Mouse (Mus musculus) left cerebral cortex, postnatal 25 days (tissue): ENCODE measurements around the gene Rbfox3. TPM values are rescaled to one million over a fixed set of nuclear protein-coding genes. Genes with fewer than 3 reads are reported as not detected.

ENCODE experiments used
- DNase-seq, 2 experiments: peaks; one replicate each; pipeline ENCODE4 v3.0.0; 2022; ENCODE audit warnings: low spot score in 2 of 2, mixed read lengths in 1 of 2
- intact Hi-C: fragments of 180-260 bp; cut with DNase I; formaldehyde crosslinking; loops from one replicate; pipeline ENCODE4 v1.15.1; 2025
- total RNA-seq, 2 experiments: library from RNA; stranded (reverse); gene quantifications; 2 replicates each; pipeline ENCODE4 v1.2.3; 2021

The Rbfox3 gene
- total RNA-seq, 2 experiments from 2014 or later = 328 to 335 TPM

DNA sequence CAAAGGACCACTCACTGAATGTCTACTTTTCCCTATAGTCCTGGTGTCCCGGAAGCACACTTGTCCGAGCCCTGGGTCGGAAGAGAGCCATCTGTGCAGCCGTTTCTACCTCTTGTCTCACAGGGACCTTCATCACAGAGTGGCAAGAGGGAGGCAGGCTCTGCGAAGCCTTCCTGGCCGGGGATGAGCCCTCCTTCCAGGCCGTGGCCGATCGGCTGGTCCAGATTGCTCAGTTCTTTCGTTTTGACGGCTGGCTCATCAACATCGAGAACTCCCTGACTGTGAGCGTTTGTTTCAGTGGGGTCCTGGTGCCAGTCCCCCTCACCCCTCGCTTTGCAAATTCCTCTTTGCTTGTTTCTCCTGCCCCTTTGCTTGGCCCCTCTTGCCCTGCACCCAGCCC lies 429.6 kb downstream of the Rbfox3 start:
- DNase-seq = no peak
- intact Hi-C loops = no loop called here

DNA sequence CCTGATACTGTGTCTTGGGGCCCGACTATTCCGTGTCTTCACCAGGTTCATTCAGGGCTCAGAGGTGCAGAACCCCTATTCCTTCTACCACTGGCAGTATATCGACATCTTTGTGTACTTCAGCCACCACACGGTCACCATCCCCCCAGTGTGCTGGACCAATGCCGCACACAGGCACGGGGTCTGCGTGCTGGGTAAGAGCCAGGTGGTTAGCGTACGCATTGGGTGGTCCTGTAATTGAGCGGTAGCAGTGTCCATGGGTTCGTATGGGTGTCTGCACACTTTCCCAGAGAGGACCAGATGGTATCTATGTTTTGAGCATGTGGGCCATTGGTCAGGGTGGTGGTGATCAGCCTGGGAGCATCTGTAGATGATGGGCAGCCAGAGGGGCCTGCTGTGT lies 430.2 kb downstream of the Rbfox3 start:
- DNase-seq = no peak
- intact Hi-C loops = no loop called here

DNA sequence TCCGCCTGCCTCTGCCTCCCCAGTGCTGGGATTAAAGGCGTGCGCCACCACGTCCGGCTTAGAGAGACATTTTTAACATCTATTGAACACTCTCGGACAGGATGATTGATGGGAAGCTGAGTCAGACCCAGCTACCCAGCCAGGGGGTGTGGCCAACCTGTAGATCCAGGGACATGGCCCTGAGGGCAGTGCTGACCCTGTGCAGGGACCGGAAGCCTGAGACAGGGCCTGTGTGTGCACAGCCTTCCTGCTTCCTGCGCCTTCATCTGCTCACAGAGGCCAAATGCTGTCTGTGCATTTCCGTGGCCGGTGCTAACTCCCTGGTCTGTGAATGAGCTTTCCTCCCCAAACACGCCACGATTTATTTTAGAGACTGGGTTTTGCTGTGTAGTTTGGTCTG lies 431.6 kb downstream of the Rbfox3 start:
- no peak for DNase-seq
- intact Hi-C loops = no loop called here

DNA sequence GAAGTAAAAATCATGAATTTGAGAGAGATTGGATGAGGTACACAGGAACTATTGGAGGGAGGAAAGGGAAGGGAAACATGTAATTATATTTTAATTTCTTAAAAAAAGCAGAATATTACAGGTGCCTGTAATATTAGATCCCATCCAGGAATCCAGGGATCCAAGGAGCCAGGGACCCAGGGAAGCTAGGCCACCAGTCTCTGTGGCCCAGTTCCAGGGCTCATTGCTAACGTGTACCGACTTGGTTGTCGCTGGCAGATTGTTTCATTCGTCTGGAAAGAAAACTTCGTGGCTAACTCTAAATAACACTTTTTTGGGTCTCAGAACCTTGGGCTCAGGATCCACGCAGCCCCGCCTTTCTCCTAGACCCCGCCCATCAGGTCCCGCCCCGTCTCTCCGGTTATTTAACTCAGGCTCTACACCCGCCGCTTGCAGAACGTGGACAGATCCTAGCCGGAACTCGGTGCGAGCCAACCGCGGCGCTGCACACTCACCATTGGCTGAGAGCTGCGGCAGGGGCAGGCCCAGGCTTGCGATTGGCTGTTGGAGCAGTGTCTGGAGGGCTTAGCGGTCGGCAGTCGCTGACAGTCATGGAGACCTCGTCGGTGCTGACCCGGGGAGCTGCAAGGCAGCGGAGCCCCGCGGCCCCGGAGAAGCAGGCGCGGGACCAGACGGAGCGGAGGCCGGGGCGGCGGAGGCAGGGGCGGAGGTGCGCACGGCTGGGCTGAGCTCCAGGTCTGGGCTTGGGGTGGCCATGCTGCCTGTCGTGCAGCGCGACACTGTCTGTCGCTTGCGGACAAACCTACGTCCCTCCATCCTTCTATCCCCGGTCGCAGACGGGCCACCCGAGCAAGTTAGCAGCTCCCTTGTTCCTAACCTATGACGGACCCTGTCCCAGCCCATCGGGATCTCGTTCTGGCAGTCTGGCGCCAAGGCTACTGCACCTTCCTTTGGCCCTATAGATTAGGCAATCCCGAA lies 434.7 kb downstream of the Rbfox3 start, which contains the start of gene Engase:
Gene Engase, plus strand, starts transcription at position 434 of the 978 bp plus-strand sequence.
- intact Hi-C loops = no loop called here
- peak; percentile 96 to 99 for DNase-seq

DNA sequence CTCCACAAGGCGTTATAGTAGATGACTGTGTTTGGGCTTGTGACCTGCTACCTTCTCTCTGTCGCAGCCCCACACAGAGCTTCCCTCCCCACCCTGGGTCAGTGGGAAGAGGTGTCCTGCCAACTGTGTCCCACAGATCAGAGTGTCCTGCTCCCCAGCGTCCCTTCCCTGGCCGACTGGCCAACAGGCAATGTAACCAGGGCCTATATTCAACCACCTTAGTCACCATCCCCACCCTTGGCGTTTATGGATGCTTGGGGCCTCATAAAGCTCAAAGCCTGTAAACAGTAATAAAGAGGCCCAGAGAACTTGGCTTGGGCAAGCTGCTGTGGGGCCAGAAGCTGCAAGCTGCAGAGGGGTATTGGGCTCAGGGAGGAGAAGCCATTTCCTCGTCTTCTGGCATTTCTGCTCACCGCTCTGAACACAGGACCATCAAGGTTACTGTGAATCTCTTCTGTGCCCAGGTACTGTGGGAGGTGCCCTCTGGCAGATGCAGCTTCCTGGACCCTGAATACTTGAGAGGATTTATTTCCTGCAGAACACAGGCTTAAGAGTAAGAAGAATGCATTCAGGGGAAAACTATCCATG lies 435.8 kb downstream of the Rbfox3 start:
- intact Hi-C loops = no loop called here
- DNase-seq = no peak

DNA sequence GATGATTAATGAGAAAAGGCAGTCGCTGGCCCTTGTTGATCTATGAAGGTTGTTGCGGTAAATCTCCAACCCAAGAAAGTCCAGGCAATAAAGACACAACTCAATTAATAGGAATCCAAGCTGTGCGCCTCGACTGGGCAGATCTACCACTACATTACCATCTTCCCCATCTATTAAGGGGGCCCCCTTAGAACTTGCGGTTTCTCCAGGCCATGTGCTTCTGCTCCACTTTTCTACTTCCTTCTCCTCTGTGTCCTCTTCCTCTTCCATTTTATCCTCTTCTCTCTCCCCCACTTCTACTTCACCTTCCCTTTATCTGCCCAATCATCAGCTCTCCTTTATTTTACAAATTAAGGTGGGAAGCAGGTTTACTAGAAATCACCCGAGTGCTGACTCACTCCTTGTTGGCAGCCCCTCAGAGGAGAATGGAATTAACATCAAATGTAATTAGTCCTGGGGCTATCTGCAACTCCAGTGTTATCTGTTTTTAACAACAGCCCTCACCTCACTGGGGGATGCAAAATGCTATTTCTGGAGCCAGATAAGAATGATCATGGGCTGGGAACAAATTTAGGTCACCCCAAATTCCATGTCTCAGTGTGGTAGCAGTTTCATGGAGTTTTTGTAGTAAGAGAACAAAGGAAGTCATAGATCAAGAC lies 437.4 kb downstream of the Rbfox3 start:
- intact Hi-C loops = no loop called here
- no peak for DNase-seq

DNA sequence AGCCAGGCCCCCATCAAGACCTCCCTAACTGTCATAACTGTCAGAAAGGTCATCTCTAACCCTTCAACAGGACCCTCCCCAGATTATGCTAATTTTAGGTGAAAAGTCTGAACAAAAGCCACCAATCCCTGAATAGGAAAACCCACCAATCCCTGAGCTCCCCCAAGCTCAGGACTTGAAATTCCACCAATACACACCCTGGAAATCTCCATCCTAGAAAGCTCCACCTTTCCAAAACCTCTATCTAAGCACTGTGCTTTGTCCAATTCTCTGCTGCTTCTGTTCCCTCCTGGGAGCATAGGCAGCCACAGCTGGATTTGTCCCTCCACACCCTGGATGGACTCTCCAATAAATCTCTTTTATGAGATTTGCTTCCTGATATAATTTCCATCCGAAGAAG lies 438.2 kb downstream of the Rbfox3 start:
- DNase-seq = no peak
- intact Hi-C loops = no loop called here

DNA sequence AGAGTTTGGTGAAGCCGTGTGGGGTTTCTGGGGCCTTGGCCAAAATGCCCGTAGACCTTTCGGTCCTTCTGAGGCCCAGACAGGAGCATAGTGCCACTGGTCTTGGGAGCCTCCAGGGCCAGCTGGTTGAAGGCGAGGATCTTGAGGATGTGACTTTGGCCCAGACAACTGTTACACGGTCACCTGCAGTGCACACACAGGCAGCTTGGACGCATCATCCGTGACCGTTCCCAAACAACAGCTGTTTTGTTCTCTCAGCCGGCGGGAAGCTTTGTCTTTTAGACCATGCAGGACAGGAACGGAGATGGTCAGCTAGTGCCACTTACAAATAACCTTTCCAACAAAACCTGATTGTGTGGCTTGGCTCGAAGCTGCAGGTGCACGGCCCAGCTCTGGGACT lies 439.7 kb downstream of the Rbfox3 start:
- no peak for DNase-seq
- intact Hi-C loops = no loop called here

DNA sequence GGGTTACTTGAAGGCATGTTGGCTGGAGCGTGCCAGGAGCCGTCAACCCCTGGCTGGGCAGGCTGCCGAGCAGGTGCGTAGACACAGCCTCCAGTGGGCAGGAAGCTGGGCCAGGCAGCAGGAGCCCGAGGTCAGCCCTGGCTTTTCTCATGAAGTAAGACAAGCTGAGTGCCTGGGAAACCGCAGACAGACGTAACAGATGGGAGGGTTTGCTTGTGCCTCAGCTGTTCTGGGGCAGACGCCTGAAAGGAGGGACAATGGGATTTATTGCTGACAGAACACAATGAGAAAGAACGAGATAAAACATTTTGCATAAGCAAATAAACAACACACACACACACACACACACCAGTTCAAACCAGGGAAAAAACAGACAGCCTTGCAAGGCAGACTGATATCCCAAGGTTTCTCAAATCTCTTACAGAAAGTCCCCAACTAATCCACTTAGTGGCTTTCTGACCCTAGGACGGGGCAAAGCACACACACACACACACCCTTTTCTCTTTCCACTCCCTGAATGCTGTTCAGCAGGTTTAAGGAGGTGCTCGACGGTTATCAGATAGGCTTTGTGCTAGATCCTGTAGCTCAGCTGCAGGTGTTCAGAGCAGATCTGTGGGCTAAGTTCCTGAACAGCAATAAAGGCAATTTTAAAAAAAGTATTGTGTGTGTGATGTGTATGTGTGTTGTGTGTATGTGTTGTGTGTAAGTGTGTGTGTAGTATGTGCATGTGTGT lies 441.0 kb downstream of the Rbfox3 start:
- intact Hi-C loops = no loop called here
- no peak for DNase-seq

DNA sequence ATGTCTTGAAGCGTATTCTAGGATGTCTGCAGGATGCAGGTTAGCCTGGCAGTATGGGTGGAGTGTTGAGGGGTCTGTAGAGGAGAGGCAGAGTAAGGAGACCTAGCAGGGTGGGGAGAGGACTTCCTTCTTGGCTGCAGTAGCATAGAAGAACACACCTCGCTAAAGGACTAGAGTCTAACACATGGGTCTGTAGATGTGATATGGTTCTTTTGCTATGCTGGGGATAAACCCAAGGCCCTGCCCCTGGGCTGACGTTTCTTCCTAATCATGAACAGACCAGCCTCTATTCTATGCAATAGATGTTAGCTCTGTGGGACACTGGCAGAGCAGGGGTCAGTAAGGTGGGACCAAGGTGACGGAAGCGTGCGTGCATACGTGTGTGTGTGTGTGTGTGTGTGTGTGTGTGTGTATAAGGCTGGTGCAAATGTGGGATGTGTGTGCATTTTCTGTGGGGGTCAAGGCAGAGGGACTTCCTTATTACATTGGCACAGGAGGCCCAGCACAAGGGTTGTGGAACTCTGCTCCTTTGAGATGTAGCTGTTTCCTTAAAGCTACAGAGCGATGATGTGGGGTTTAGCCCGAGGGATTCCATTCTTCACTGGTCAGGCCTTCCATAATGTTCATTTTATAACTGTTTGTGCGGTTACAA lies 441.8 kb downstream of the Rbfox3 start:
- no peak for DNase-seq
- intact Hi-C loops = no loop called here

DNA sequence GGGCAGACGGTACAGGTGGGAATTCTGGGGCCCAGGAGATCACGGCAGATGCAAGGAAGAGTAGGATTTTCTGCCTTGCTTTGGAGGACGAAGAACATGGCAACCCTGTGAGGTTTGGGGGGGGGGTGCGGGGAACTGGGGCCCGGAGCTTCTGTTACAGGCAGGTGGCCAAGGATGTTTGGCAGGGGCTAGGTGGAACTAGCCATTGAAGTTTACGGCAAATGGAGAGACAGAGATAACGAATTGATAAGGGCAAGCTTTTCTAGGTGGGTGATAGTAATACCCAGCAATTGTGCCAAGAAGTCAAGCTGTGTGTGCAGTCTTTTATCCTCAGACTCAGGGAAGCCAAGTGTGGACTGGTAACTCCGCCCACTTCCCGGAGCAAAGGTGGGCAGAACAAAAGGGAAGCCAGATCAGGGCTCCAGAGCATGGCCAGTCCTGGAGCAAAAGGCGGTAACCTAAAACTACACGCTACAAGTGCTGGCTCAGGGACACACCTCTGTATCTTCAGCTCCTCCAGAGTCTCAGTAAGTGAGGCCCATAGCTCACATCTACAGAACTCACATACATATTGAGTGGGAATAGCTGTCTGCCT lies 443.9 kb downstream of the Rbfox3 start:
- intact Hi-C loops = no loop called here
- DNase-seq = no peak

DNA sequence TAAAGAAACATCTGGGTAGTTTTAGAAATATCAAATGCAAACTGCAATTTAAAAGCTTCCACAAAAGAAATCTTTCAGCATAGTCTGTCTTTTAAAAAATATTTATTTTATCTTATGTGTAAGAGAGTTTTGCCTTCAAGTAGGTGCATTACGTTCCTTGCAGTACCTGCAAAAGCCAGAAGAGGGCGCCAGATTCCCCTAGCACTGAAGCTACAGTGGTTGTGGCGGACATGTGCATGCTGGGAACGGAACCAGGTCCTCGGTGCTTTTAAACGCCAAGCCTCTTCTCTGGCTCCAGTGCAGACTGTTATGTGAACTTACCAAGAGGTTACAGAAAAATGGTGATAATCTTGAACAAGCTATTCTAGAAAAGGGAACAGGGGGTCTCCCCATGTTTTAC lies 451.1 kb downstream of the Rbfox3 start:
- intact Hi-C loops = no loop called here
- DNase-seq = no peak

DNA sequence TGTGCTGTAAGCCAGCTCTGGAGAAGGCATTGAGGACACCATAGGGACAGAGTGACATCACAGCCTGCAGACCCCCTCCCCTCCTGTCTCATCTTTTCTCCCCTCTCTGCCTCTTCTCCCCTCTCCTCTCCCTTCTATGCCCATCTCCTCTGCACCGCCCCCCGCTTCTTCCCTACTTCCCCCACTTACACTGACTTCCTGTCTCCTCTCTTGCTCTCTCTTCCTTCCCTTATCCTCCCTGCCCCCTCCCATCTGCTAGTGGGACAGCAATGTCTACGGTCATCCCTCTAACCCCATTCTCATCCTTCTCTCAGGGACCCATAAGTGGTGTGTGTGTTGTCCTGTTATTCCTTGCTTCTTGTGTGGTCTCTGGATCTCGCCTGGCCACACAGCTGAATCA lies 451.9 kb downstream of the Rbfox3 start:
- no peak for DNase-seq
- intact Hi-C loops = no loop called here

DNA sequence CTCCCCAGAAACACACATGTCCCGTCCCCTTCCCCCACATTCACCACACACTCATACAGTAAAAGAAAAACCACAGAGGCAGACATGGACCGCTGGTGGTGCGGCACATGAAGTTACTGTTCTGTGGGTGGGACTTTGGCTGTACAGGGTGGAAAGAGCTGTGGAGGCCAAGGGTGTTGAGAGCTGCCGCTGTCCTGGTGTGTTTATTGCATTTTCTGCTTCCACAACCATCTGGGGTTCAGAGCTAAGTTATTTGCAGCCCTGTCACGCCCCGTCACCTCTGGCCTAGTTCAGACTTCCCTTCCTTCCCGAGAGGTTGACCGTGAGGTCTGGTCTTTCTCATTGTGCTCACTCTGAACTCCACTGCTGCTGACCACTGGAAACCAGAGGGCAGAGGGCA lies 452.3 kb downstream of the Rbfox3 start:
- DNase-seq = no peak
- intact Hi-C loops = no loop called here

DNA sequence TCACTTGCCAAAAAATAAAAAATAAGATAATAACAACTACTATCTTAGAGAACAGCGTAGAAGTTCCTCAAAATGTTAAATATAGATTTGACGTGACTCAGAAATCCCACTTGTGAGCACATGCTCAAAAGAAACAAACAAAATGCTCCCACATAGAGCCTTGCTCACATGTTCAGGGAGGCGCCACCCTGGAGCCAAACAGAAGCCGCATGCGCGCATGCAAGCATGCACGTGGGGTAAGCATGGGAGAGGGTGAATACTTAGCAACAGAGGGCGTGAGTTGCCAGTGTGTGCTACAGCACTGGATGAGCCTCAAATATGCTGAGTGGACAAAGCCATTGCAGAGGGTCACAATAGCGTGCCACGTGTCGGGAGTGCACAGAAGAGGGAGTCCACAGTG lies 454.5 kb downstream of the Rbfox3 start:
- DNase-seq = peak; percentile 60 to 83
- intact Hi-C loops = no loop called here

DNA sequence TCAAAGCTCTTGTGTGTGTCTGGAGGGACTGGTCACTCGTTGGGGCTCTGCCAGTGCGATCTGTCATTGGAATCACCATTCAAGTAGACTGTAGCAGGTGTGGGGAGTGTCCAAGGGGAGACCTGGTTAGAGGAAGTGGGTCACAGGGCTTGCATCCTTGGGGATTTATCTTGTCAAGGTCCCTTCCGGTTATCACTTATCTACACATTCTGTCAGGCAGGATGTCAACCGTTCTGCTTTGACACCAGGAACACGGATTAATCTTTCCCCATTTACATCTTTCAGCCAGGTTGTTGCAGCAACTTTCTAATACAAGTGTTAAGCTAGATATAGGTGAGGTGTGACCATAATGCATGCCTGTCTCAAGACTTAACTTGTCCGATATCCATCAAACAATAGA lies 455.6 kb downstream of the Rbfox3 start:
- DNase-seq = no peak
- intact Hi-C loops = no loop called here

DNA sequence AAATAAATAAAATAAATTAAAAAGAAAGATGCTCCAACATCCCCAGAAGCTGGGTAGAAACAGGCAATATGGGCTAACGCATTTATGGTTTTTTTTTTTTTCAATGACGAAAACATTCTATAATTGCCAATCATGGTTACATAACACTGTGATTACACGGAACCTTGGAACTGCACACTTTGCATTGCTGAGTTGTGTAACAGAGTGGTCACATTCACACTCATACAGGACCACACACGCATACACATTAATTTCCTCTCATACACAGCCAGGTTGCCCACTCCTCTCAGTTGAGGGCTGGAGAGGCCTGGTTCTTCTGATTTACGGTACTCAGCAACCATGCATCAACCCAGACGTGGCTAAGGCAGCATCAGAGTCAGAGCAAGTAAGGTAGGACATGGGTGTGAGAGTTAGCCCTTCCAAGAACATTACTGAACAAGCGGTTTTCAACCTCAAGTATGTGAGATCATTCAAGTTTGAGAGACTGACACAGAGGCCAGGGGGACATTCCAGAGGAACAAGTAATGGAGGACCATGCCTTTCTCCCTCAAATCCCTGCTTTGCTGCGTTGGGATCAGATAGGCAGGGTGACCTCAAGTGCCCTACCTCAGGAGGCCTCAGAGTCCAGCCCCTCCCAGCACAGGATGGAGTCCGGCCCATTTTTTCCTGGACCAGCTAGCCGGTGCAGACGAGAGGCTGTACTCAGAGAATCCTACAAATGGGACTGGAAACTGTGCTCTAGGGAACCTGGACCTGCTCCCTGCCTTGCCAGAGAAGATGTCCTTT lies 457.3 kb downstream of the Rbfox3 start:
- intact Hi-C loops = no loop called here
- DNase-seq = no peak

DNA sequence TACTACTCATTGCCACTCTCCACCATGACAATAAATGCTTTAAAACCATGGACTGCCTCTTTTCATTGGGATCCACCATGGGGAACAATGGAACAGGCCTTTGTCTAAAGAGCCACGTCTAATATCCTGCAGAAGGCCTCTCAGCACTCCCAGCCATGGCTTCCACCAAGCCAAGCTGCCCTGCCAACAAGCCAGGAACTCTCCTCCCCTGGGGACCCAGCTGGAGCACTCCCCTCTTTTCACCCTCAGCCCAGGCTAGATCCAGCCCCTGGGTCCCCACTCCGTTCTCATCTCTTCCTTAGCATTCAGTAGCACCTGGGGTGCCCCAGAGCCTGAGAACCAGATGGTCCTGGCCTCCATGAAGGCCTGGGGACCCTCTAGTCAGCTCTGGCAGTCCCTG lies 458.4 kb downstream of the Rbfox3 start:
- DNase-seq = no peak
- intact Hi-C loops = no loop called here
